Mouse (Mus musculus) brown adipose tissue, adult 24 weeks (tissue): ENCODE data around the gene Zfp882. TPM values are rescaled to one million over a fixed set of nuclear protein-coding genes. Genes with fewer than 3 reads are reported as not detected.
A peak's percentile ranks its signal among the peaks of the same experiment; 100 is the strongest.
"Not testable (repeated sequence)": the region's sequence is repeated elsewhere in the genome, so short reads cannot be mapped to it uniquely, and the experiment has no call there.

Experiments
- H3K27ac ChIP-seq: fragments of 200-500 bp; replicated peaks from 2 replicates; pipeline ENCODE4 v1.5.1; 2012; ENCODE audit warnings: low read depth, mild to moderate bottlenecking, low read length
- H3K4me1 ChIP-seq: fragments of 200-500 bp; 2 replicates; pipeline ENCODE4 v1.6.1; 2012; ENCODE audit warnings: low read length, mixed read lengths; ENCODE audit not compliant: control insufficient read depth, insufficient read depth, insufficient read length
- H3K4me3 ChIP-seq: fragments of 200-500 bp; 2 replicates; pipeline ENCODE4 v1.5.1; 2012; ENCODE audit warnings: low read depth, mild to moderate bottlenecking, low read length, moderate library complexity; ENCODE audit not compliant: insufficient read depth
- polyA plus RNA-seq: library from polyadenylated mRNA; stranded (reverse); fragments of >200 nt; gene quantifications from 2 replicates; pipeline ENCODE4 v1.2.4, GENCODE M21; 2012; ENCODE audit not compliant: missing spikeins, insufficient read depth, insufficient read length

Zfp882 gene
- polyA plus RNA-seq: 1.7 and 1.9 TPM in 2 replicates

DNA sequence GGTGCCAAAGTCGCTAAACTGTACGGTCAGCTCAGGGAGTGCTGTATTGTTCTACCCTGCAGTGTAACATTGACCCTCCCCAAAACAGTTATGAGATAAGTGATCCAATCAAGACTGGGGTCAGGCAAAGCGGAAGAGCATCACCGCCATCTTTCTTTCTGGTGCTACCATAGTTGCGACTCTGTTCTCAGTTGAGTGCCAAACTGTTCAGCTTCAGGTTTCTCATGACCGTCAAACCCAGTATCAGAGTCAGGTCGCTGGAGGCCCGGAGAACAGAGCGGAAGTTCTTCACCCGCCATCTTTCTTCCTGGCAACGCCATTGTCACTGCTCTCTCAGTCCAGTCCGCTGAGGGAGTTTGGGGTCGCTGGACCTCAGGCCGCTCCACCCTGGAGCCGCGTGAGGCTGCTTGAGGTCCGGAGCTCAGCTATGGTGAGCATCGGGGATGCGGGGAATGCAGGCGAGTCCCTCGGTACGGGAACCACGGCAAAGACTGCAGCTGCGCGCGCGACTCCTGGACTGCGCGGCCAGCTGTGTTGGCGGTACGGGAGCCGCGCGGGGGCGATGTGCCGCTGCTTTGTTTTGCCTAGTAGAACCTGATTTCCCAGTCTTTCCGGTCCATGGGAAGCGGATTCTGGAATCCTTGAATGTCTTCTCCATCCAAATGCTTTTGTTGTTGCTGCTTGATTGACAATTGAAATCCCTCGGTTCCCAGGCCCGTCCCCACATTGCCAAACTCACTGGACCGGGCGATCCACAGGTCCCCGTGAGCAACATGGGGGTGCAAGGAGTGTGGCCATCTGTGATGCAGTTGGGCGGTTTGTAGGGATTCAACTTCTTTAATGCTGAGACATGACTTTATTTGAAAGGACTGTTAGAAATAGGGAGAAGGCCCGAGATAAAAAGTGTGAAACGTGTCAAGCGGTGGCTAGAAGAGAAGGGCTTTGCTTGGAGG lies at the start of gene Zfp882, which contains the start of gene Zfp617:
Zfp882 (plus strand) TSS at position 300 of the 953 bp plus-strand sequence.
Zfp617 (plus strand) TSS at position 327 of the 953 bp plus-strand sequence.
- H3K4me1 ChIP-seq: no peaks in the 10 kb centered on the region
- H3K4me3 ChIP-seq: peak within 1 kb of the TSS; percentile 74
- peak within 1 kb of the TSS; percentile 86 for H3K27ac ChIP-seq

DNA sequence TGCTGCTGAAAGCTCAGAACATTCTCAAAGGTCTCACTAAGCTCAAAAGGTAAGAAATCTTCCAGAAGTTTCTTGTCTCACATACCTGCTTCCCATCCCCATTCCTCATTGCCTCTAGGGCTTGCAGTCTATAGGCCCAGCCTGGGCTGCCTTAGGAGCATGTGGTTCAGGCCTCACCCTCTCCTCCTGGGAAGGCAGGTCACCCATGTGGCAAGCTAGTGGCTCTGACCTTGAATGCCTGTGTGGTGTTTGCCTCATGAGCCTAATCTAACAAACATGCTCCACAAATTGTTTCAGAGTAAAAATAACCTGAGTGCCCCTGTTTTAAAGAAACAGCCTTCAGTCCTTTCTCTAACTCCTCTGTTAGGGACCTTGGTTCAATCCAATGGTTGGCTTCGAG lies 46.9 kb upstream of the Zfp882 start:
- H3K4me3 ChIP-seq, H3K27ac ChIP-seq, H3K4me1 ChIP-seq: not testable (repeated sequence)

DNA sequence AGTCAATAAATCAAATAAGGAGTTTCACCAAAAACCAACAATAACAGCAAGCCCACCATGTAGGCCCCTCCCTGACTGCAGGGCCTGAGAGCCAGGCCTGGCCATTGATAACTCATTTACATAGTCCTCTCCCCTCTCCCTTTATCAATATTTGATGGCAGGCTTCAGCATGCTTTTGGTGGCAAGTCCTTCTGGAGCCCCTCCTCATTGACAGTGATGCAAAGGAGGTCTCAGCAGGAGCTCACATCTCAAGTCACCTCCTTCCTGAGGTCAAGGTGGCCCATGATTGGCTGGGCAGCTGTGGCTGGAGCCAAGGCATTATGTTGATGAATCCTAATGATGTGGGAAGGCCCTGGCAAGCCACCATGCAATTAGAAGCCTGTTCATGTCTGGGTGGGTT lies 46.4 kb upstream of the Zfp882 start:
- H3K27ac ChIP-seq, H3K4me3 ChIP-seq, H3K4me1 ChIP-seq: not testable (repeated sequence)

DNA sequence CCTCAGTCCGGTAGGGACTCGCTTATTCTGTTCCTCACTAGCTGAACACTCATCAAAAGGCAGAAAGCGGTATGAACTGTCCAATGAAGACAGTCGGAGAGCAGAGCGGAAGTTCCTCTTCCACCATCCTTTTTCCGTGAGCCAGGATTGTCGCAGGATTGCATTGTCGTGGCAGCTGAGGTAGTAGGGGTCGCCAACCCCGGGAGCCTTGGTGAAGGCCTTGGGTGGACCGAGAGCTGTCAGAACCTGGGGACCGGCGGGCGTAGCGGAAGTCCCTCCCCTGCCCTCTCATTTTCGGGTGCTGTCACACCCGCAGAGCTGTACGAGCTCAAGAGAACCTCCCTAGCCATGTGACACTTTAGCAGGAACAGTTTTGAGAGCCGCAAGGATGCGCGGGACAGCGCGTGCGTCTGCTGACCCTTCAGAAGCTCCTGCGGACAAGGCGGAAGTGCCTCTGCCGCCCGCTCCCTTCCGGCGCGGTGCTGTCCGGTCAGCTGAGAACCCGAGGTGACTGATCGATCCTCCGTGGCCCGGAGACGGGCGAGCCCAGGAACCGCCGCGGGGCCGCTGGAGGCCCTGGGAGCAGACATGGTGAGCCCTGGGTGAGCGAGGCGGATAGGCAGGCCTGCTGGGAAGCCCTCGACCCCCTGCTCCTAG lies 26.7 kb upstream of the Zfp882 start, which contains the start of gene Zfp709:
Zfp709 (plus strand) TSS at position 402 of the 657 bp plus-strand sequence.
- H3K27ac ChIP-seq: peak within 1 kb of the TSS; percentile 66
- H3K4me3 ChIP-seq: peak within 1 kb of the TSS; percentile 85

DNA sequence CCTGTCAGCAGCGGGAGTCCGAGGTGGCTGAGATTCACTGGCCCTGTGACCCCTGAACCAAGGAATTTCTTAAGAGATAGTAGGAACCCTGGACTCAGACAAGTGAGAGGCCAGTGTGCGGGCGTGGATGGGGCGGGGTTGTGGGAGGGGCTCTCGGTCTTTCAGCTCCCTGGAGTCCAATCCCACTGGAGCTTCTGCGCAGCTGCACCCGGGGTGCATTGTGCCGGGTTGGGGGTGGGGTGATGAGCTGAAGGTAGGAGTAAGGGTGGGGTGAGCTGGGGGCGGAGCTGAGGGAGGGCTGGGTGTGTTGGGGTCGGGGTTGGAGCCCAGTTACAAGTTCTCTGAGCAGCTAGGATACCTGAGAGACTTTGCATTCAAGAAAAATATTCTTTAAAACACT lies 7.7 kb upstream of the Zfp882 start:
- H3K4me3 ChIP-seq, H3K27ac ChIP-seq, H3K4me1 ChIP-seq: not testable (repeated sequence)

More for the DNA sequence above, 26.7 kb upstream of the Zfp882 start, which contains the start of gene Zfp709:
- H3K4me1 ChIP-seq: no peaks in the 10 kb centered on the region

- not testable (repeated sequence) for H3K27ac ChIP-seq
Measured at GRCm38 (mm10) chr8:71903084-71903483, 5.3 kb upstream of the Zfp882 start.

DNA sequence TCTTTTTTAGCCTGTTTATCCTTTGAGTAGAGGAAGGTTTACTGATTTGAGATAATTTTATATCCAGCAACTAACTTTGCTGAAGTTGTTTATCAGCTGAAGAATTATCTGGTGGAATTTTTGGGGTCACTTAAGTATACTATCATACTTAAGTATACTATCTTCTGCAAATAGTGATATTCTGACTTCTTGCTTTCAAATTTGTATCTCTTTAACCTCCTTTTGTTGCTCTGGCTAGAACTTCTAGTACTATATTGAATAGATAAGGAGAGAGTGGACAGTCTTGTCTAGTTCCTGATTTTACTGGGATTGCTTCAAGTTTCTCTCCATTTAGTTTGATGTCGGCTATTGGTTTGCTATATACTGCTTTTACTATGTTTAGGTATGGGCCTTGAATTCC lies 1.6 kb upstream of the Zfp882 start:
- H3K27ac ChIP-seq: no peak overlapping the region
- H3K4me3 ChIP-seq: no peak overlapping the region
- H3K4me1 ChIP-seq: no peaks in the 10 kb centered on the region

More at GRCm38 (mm10) chr8:71903084-71903483, 5.3 kb upstream of the Zfp882 start:
- not testable (repeated sequence) for H3K4me3 ChIP-seq, H3K4me1 ChIP-seq

DNA sequence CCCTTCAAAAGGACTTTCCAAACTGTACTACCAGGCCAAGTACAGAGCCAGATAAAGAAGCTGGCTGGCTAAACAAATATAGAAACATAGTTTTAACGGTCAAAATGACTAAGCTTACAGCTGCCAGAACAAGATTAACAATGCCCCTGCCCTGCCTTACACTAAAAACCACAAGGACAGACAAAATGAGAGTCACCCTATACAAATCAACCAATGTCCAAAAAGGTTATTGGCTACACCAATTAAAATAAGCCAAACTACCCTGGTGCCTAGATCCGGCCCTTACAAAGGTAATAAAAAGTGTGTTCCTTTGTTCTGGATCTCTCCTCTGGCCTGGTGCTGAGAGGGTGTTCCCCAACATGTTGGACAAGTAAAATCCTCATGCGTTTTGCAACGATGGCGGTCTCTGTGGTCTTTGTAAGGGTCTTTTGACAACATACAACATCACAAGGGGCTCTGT lies 580 bp upstream of the Zfp882 start:
- peak overlapping the region; percentile 74 for H3K4me3 ChIP-seq
- no peaks in the 10 kb centered on the region for H3K4me1 ChIP-seq
- peak overlapping the region; percentile 6; the same call in 1 of the 2 replicates for H3K27ac ChIP-seq

GRCm38 (mm10) chr8:71912286-71912685 lies 3.9 kb downstream of the Zfp882 start:
- no peak overlapping the region for H3K4me3 ChIP-seq
- H3K4me1 ChIP-seq: no peaks in the 10 kb centered on the region
- no peak overlapping the region for H3K27ac ChIP-seq

GRCm38 (mm10) chr8:71922567-71923401 lies 14.4 kb downstream of the Zfp882 start:
- H3K4me1 ChIP-seq: peaks cover 9% of the 10 kb centered on the region
- peak overlapping the region; percentile 97 for H3K27ac ChIP-seq
- peak overlapping the region; percentile 98 for H3K4me3 ChIP-seq

DNA sequence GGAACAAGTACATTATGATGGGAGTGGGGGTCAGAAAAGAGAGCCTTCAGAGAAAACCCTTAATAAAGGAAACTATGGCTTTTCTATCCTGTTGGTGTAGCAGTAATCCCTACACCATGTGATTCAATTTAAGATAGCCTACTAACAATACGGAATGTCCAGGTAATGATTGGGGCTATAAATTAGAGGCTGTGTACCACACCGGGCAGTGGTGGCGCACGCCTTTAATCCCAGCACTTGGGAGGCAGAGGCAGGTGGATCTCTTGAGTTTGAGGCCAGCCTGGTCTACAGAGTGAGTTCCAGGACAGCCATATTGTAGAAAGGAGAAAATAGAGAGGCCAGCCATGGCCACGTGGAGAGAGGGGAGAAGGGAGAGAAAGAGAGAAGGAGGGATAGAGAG lies 17.4 kb downstream of the Zfp882 start:
- no peak overlapping the region for H3K4me3 ChIP-seq
- peaks cover 9% of the 10 kb centered on the region for H3K4me1 ChIP-seq
- no peak overlapping the region for H3K27ac ChIP-seq

GRCm38 (mm10) chr8:71926551-71926950 lies 18.1 kb downstream of the Zfp882 start:
- Histone ChIP-seq H3K4me1 (peaks cover 9% of the 10 kb centered on the region), H3K4me3 (no peak overlapping the region), H3K27ac (no peak overlapping the region)

DNA sequence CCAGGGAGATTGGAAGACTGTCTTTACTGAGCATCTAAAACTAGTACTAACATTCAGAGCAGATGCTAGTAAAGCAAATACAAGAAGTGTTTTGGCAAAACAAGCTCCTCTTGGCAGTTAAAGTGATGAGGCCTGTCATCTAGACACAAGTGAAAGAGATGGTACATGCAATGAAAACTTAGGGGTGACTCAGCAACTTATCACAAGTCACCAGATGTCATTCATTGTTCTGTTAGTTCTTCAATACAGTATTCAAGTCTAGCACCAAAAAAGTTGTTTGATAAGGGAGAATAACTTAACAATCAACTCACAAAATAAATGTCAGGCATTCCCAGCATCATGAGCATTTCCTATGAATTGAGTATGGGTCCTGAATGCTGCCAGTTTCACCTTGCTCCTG lies 19.4 kb downstream of the Zfp882 start:
- Histone ChIP-seq H3K27ac (no peak overlapping the region), H3K4me1 (peaks cover 9% of the 10 kb centered on the region)

DNA sequence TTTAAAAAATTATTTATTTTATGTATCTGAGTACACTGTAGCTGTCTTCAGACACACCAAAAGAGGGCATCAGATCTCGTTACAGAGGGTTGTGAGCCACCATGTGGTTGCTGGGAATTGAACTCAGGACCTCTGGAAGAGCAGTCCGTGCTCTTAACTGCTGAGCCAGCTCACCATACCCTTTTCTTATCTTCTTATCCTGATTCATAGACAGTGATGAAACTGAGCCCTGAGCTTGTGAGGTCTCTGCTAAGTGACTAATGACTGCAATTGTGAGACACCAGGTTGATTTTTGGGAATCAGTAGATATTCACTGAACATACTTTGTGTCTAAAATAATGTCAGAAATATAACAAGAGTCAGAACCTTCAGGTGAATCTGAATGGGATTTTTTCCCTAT lies 29.6 kb downstream of the Zfp882 start:
- H3K4me1 ChIP-seq: not testable (repeated sequence)

More for the DNA sequence above, 19.4 kb downstream of the Zfp882 start:
- no peak overlapping the region for H3K4me3 ChIP-seq

More for the DNA sequence above, 29.6 kb downstream of the Zfp882 start:
- not testable (repeated sequence) for H3K4me3 ChIP-seq, H3K27ac ChIP-seq
